Comparison of ENCODE assay signal across 25 mouse cellular contexts in genomic region chr10:108652831-108653230, GRCm38 (mm10). TPM values are rescaled to one million over a fixed set of nuclear protein-coding genes. Genes with fewer than 3 reads are reported as not detected.
DNase-seq lines count a peak whose midpoint lies in the region; ATAC-seq and TF ChIP-seq lines count a peak whose summit lies in the region.
"Had no signal": no experiment of that assay in that cellular context is flagged by ENCODE, and none has a peak within 500 bp of the region (broad histone marks: within the 10 kb centered on the region; RNA-seq: fewer than 3 reads in every experiment).

No protein-coding gene starts in this region.

- H3K4me3 ChIP-seq in heart, embryonic 16.5 days (ENCODE audit: low read length) = no peak overlapping the region
- no peak overlapping the region for H3K4me3 ChIP-seq in kidney, embryonic 15.5 days (replicated peaks)
- H3K4me3 ChIP-seq in left cerebral cortex, adult 2 months = no peak overlapping the region
- no peak overlapping the region for H3K4me3 ChIP-seq in forebrain, embryonic 13.5 days
- H3K4me3 ChIP-seq: embryonic facial prominence, embryonic 12.5 days; gastrocnemius, adult 2 months; heart, embryonic 12.5 days had no signal

- no peak overlapping the region for H3K9ac ChIP-seq in heart, embryonic 16.5 days (ENCODE audit: low read length)
- no peak overlapping the region for H3K9ac ChIP-seq in kidney, embryonic 15.5 days
- H3K9ac ChIP-seq in forebrain, embryonic 13.5 days = no peak overlapping the region
- H3K9ac ChIP-seq: embryonic facial prominence, embryonic 12.5 days; heart, embryonic 12.5 days; hindbrain, embryonic 14.5 days had no signal

- WGBS in heart, embryonic 16.5 days = 40% methylated on average over 8 of the region's 8 CpGs
- WGBS in kidney, embryonic 15.5 days = 27% methylated on average over 8 of the region's 8 CpGs
- 68% methylated on average over 8 of the region's 8 CpGs for WGBS in forebrain, embryonic 13.5 days

- no peak overlapping the region for H3K27ac ChIP-seq in heart, embryonic 16.5 days (ENCODE audit: low read length)
- H3K27ac ChIP-seq in kidney, embryonic 15.5 days = no peak overlapping the region
- peak overlapping the region; percentile 81 for H3K27ac ChIP-seq in left cerebral cortex, adult 2 months
- H3K27ac ChIP-seq in forebrain, embryonic 13.5 days = no peak overlapping the region
- H3K27ac ChIP-seq: embryonic facial prominence, embryonic 12.5 days; gastrocnemius, adult 2 months; hindbrain, embryonic 14.5 days had no signal

- H3K9me3 ChIP-seq in heart, embryonic 16.5 days (replicated peaks; ENCODE audit: control insufficient read depth, low read length) = no peaks in the 10 kb centered on the region
- H3K9me3 ChIP-seq in kidney, embryonic 15.5 days (replicated peaks) = no peaks in the 10 kb centered on the region
- no peaks in the 10 kb centered on the region for H3K9me3 ChIP-seq in forebrain, embryonic 13.5 days (replicated peaks)
- H3K9me3 ChIP-seq: embryonic facial prominence, embryonic 12.5 days; G1E; heart, embryonic 12.5 days had no signal

- peaks cover 14% of the 10 kb centered on the region for H3K4me1 ChIP-seq in heart, embryonic 16.5 days (ENCODE audit: control insufficient read depth, insufficient read depth, low read length)
- 0 out of 2 replicates have a peak, but pooled peaks cover 4% of the 10 kb centered on the region for H3K4me1 ChIP-seq in kidney, embryonic 15.5 days
- H3K4me1 ChIP-seq in forebrain, embryonic 13.5 days = no peaks in the 10 kb centered on the region
- H3K4me1 ChIP-seq: embryonic facial prominence, embryonic 12.5 days had no signal

- intact Hi-C loops in left cerebral cortex, adult 2 months (cut with DNase I) = loop anchor here (10.0 kb wide), 1 partner anchor 198 kb away; no protein-coding TSS in a partner anchor

- no peaks in the 10 kb centered on the region for H3K36me3 ChIP-seq in heart, embryonic 16.5 days (ENCODE audit: control insufficient read depth, insufficient read depth)
- no peaks in the 10 kb centered on the region for H3K36me3 ChIP-seq in kidney, embryonic 15.5 days
- no peaks in the 10 kb centered on the region for H3K36me3 ChIP-seq in forebrain, embryonic 13.5 days (ENCODE audit: poor library complexity, severe bottlenecking)
- H3K36me3 ChIP-seq: embryonic facial prominence, embryonic 12.5 days; G1E; heart, embryonic 12.5 days had no signal

- no peak overlapping the region for H3K4me2 ChIP-seq in heart, embryonic 16.5 days (ENCODE audit: low read depth, low read length)
- no peak overlapping the region for H3K4me2 ChIP-seq in kidney, embryonic 15.5 days
- no peak overlapping the region for H3K4me2 ChIP-seq in forebrain, embryonic 13.5 days
- H3K4me2 ChIP-seq: embryonic facial prominence, embryonic 12.5 days; heart, embryonic 12.5 days; hindbrain, embryonic 14.5 days had no signal

- no peaks in the 10 kb centered on the region for H3K27me3 ChIP-seq in heart, embryonic 16.5 days (ENCODE audit: control insufficient read depth, insufficient read depth, low read length)
- H3K27me3 ChIP-seq in kidney, embryonic 15.5 days = no peaks in the 10 kb centered on the region
- H3K27me3 ChIP-seq in forebrain, embryonic 13.5 days = no peaks in the 10 kb centered on the region
- H3K27me3 ChIP-seq: embryonic facial prominence, embryonic 12.5 days; heart, embryonic 12.5 days had no signal

- peak; percentile 18; the same call in 1 of the 2 replicates for ATAC-seq in heart, embryonic 16.5 days (replicated peaks; ENCODE audit: extremely low read depth, insufficient read depth, low FRiP score)
- peak; percentile 73; the same call in 1 of the 2 replicates for ATAC-seq in kidney, embryonic 15.5 days (replicated peaks; ENCODE audit: low FRiP score)
- no peak for ATAC-seq in forebrain, embryonic 13.5 days
- ATAC-seq: CD4-positive, CD25-positive, alpha-beta regulatory T cell, adult 4 months; forebrain, embryonic 16.5 days; inflammation-experienced regulatory T-cells, adult 6 months had no signal

- no peak for DNase-seq in heart, postnatal 4 days
- no peak for DNase-seq in kidney, postnatal 4 days
- no peak for DNase-seq in left cerebral cortex, adult 2 months (ENCODE audit: extremely low spot score in 1 of 2, low spot score in 2 of 2)
- DNase-seq in left cerebral cortex, adult 8-10 months (ENCODE audit: low spot score in 2 of 2) = no peak
- DNase-seq: adrenal gland, adult 8-10 months; adrenal gland, postnatal 36 days; B cell, adult 2 months; cerebellum, adult 11 months; gastrocnemius, adult 2 months; gastrocnemius, postnatal 25 days; heart, postnatal 36 days had no signal

- no peak for TF ChIP-seq CTCF in left cerebral cortex, adult 2 months (IDR thresholded peaks at IDR 0.05)

RNA-seq across cellular contexts. Expression of gene Gm5136, which starts 47.1 kb away (rescaled TPM):
- not detected in 2 replicates for polyA plus RNA-seq in heart, embryonic 16.5 days (2015; fragmentation: Nextera tagmentation; extraction: Ambion mirVana)
- not detected for total RNA-seq in heart, postnatal 4 days (2021)
- not detected in 2 replicates for polyA plus RNA-seq in kidney, embryonic 15.5 days (2015; fragmentation: Nextera tagmentation; extraction: Ambion mirVana)
- total RNA-seq in left cerebral cortex, adult 2 months (2021) = 1 to 10 TPM; 3.2 to 4.0 TPM
- 1 to 10 TPM; 2.6 to 3.7 (median 3.2) TPM for total RNA-seq in left cerebral cortex, adult 8-10 months (2022)
- polyA plus RNA-seq in forebrain, embryonic 13.5 days (2015; fragmentation: Nextera tagmentation; extraction: Ambion mirVana) = 0.19 and 0.25 TPM in 2 replicates
- total RNA-seq: adrenal gland, postnatal 36 days; common myeloid progenitor, adult 5-6 weeks; gastrocnemius, adult 2 months; gastrocnemius, postnatal 25 days; granulocyte monocyte progenitor cell, adult 5-6 weeks; heart, adult 8-10 months; heart, postnatal 36 days had no signal
- polyA plus RNA-seq: CD4-positive, CD25-positive, alpha-beta regulatory T cell, adult 4 months; embryonic facial prominence, embryonic 12.5 days; G1E; heart, embryonic 12.5 days; heart, postnatal 0 days; inflammation-experienced regulatory T-cells, adult 6 months had no signal
